Mouse (Mus musculus): ENCODE data around the gene C5ar1.

DNA sequence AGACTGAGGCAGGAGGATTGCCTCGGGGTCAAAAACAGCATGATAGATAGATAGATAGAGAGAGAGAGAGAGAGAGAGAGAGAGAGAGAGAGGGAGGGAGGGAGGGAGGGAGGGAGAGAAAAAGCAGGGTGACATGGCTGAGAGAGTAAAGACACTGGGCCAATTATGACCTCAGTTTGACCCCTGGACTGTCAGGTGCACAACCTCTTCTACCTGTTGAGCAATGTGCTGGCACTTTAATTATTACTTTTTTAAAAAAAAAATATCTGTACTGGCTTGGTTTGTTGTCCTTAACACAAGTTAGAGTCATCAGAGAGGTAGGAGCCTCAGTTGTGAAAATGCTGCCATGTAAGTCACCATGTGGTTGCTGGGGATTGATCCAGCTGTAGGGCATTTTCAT is 28.5 kb upstream of the C5ar1 start:
- TF ChIP-seq POLR2A (IDR thresholded peaks at IDR 0.05; ENCODE audit: control insufficient read depth, low read depth, low read length) (no peak), CTCF (IDR thresholded peaks at IDR 0.05; ENCODE audit: control insufficient read depth, insufficient read depth, insufficient replicate concordance, low read depth, low read length) (no peak)

Measured in testis, adult 2 months (tissue).